Mouse (Mus musculus) midbrain, embryonic 14.5 days (tissue): ENCODE data around the gene Khdc3. TPM values are rescaled to one million over a fixed set of nuclear protein-coding genes. Genes with fewer than 3 reads are reported as not detected.
A peak's percentile ranks its signal among the peaks of the same experiment; 100 is the strongest.
"Not testable (repeated sequence)": the region's sequence is repeated elsewhere in the genome, so short reads cannot be mapped to it uniquely, and the experiment has no call there.

Experiments
- ATAC-seq: fragments of 200-750 bp; cut with Nextera tagmentation; 2 replicates; pipeline ENCODE4 v1.8.0; 2017; ENCODE audit warnings: moderate number of reproducible peaks, moderate library complexity; ENCODE audit not compliant: low FRiP score, low TSS enrichment
- DNase-seq: peaks from one replicate; pipeline ENCODE4 v3.0.0-alpha.2; 2015
- H3K27ac ChIP-seq: fragments of 300-500 bp; sonication (generic); replicated peaks from 2 replicates; pipeline ENCODE4 v1.5.1; 2014; ENCODE audit warnings: mild to moderate bottlenecking, low read depth, low read length, moderate library complexity
- H3K27me3 ChIP-seq: fragments of 300-500 bp; sonication (generic); 2 replicates; pipeline ENCODE4 v1.6.1; 2014; ENCODE audit warnings: low read length, control low read depth, mixed read lengths; ENCODE audit not compliant: control insufficient read depth, insufficient read depth
- H3K36me3 ChIP-seq: fragments of 300-500 bp; sonication (generic); 2 replicates; pipeline ENCODE4 v1.6.1; 2014; ENCODE audit warnings: low read length, control low read depth; ENCODE audit not compliant: control insufficient read depth, insufficient read depth
- H3K4me1 ChIP-seq: fragments of 300-500 bp; sonication (generic); 2 replicates; pipeline ENCODE4 v1.6.1; 2014; ENCODE audit warnings: mild to moderate bottlenecking, antibody characterized with exemption, low read length, control low read depth; ENCODE audit not compliant: control insufficient read depth, insufficient read depth
- H3K4me2 ChIP-seq: fragments of 300-500 bp; sonication (generic); 2 replicates; pipeline ENCODE4 v1.6.1; 2014; ENCODE audit warnings: mild to moderate bottlenecking, low read length, moderate library complexity
- H3K4me3 ChIP-seq: fragments of 300-500 bp; sonication (generic); replicated peaks from 2 replicates; pipeline ENCODE4 v1.5.1; 2014; ENCODE audit warnings: low read depth, low read length
- H3K9ac ChIP-seq: fragments of 300-500 bp; sonication (generic); replicated peaks from 2 replicates; pipeline ENCODE4 v1.6.1; 2014; ENCODE audit warnings: mild to moderate bottlenecking, low read length, moderate library complexity
- H3K9me3 ChIP-seq: fragments of 300-500 bp; sonication (generic); 2 replicates; pipeline ENCODE4 v1.6.1; 2016; ENCODE audit warnings: low read length, control low read depth, mixed read lengths; ENCODE audit not compliant: control insufficient read depth
- WGBS: fragments of 180-500 bp; shearing (Covaris S2); extraction: QIAGEN DNeasy Blood & Tissue Kit; methylation state at CpG from one replicate; pipeline ENCODE4 v1.1.7; 2014; 5-methylcytosine and 5-hydroxymethylcytosine counted together
- polyA plus RNA-seq: library from polyadenylated mRNA; unstranded; fragments of >200 nt; fragmentation: Nextera tagmentation; extraction: Ambion mirVana; gene quantifications from 2 replicates; pipeline ENCODE4 v1.2.1, GENCODE M21; 2014

Khdc3 gene
- polyA plus RNA-seq, 1 experiment from 2014 or later = 0.24 TPM

GRCm38 (mm10) chr9:73105141-73105540 lies 3.5 kb downstream of the Khdc3 start:
- no peaks in the 10 kb centered on the region for H3K9me3 ChIP-seq
- no peak overlapping the region for H3K27ac ChIP-seq
- H3K27me3 ChIP-seq = peaks cover 12% of the 10 kb centered on the region; the same call in 1 of the 2 replicates
- H3K4me3 ChIP-seq = no peak overlapping the region
- no peaks in the 10 kb centered on the region for H3K36me3 ChIP-seq
- WGBS = 62% methylated on average over 1 of the region's 1 CpGs
- ATAC-seq (no peak), DNase-seq (no peak)
- peaks cover 5% of the 10 kb centered on the region; the same call in 1 of the 2 replicates for H3K4me1 ChIP-seq
- no peak overlapping the region for H3K9ac ChIP-seq
- no peak overlapping the region for H3K4me2 ChIP-seq

GRCm38 (mm10) chr9:73105771-73106170 lies 4.1 kb downstream of the Khdc3 start:
- DNase-seq (no peak), ATAC-seq (no peak)
- Histone ChIP-seq H3K36me3 (no peaks in the 10 kb centered on the region), H3K9me3 (no peaks in the 10 kb centered on the region), H3K27me3 (peaks cover 12% of the 10 kb centered on the region; the same call in 1 of the 2 replicates), H3K4me2 (no peak overlapping the region), H3K4me1 (peaks cover 5% of the 10 kb centered on the region; the same call in 1 of the 2 replicates), H3K9ac (no peak overlapping the region), H3K27ac (no peak overlapping the region), H3K4me3 (no peak overlapping the region)

DNA sequence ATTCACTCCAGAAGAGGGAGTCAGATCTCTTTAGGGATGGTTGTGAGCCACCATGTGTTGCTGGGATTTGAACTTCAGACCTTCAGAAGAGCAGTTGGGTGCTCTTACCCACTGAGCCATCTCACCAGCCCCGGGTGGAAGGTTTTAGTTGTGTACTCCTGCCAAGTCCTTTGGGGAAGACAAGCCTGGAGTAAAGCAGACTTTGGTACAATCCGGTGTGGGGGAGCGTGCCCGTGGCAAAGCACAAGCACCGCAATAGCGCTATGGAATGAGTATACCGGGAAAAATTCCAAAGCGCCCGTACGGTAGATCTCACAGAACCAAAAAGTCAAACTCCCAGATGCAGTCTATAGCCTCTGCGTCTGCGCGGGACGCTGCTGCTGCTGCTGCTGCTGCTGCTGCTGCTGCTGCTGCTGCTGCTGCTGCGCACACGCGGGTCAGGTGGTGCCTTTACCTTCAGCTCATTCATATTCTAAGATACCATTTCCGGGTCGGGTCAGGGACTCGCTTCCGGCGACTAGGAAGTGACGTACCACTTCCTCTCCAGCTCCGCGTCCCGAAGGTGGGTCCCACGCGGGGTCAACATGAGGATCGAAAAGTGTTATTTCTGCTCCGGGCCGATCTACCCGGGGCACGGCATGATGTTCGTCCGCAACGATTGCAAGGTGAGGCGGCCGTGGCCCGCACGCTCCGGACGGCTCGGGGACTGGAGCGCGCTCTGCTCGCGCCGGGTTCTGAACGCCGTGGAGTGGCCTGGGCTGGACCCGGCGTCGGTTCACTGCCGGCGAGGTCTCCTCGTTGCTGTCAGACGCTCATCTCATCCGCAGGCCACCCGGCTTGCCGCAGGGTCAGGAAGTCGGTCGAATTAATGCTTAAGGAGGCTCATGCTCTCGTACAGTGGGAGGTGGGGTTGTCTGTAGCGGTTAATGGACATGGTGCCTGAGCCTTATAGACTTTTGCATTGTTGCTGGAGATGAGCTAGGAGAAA lies 11.6 kb downstream of the Khdc3 start, which contains the start of gene Rsl24d1:
Gene Rsl24d1 (plus strand): TSS at position 508 of the 988 bp plus-strand sequence.
- DNase-seq (peak; percentile 96), ATAC-seq (peak; percentile 97)
- Histone ChIP-seq H3K4me1 (no peaks in the 10 kb centered on the region; the same call in 1 of the 2 replicates), H3K36me3 (peaks cover 29% of the 10 kb centered on the region), H3K4me3 (peak within 1 kb of the TSS; percentile 89), H3K27ac (peak within 1 kb of the TSS; percentile 68), H3K4me2 (peak within 1 kb of the TSS; percentile 60), H3K9ac (peak within 1 kb of the TSS; percentile 79), H3K27me3 (no peaks in the 10 kb centered on the region), H3K9me3 (no peaks in the 10 kb centered on the region)
- under 1% methylated on average over 64 of the region's 64 CpGs for WGBS

DNA sequence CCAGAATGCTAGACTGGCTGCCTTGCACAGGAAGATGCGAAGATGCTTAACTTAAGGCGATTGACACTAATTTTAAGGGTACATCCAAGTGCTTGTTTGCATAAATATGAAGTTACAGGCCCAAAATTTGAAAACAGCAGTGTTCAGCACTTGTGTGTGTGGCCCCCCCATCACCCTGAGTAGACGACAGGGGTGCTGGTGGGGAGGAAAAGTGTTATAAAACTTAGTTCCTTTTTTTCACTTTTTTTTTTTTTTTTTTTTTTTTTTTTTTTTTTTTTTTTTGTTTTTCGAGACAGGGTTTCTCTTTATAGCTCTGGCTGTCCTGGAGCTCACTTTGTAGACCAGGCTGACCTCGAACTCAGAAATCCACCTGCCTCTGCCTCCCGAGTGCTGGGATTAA lies 15.1 kb downstream of the Khdc3 start:
- H3K4me1 ChIP-seq, H3K9ac ChIP-seq, ATAC-seq, H3K27me3 ChIP-seq, DNase-seq, H3K4me3 ChIP-seq, H3K4me2 ChIP-seq, H3K27ac ChIP-seq, H3K9me3 ChIP-seq: not testable (repeated sequence)
- H3K36me3 ChIP-seq = peaks cover 53% of the 10 kb centered on the region
- 86% methylated on average over 5 of the region's 6 CpGs for WGBS

DNA sequence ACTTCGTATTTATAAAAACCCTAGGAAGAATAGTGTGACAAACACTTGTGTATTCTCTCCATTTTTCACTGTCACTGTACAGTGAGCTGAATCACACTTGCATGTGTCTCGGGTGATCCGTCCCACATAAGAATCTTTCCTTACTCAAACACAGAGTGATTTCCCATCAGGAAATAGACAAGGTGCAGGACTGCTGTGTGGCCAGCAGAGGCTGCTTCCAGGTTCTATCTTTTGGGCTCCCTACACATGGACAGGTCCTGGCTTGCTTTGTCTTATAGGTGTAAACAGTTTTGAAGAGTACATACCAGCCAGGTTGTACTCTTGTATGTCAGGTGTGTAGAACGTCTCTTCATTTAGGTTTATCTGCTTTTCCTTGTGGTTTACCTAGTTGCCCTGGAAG lies 16.4 kb downstream of the Khdc3 start:
- Histone ChIP-seq H3K4me1 (no peaks in the 10 kb centered on the region; the same call in 1 of the 2 replicates), H3K27me3 (no peaks in the 10 kb centered on the region), H3K9ac (no peak overlapping the region), H3K4me2 (no peak overlapping the region), H3K4me3 (no peak overlapping the region), H3K36me3 (peaks cover 58% of the 10 kb centered on the region), H3K27ac (no peak overlapping the region), H3K9me3 (no peaks in the 10 kb centered on the region)
- WGBS = 94% methylated on average over 4 of the region's 4 CpGs
- ATAC-seq = no peak
- no peak for DNase-seq

DNA sequence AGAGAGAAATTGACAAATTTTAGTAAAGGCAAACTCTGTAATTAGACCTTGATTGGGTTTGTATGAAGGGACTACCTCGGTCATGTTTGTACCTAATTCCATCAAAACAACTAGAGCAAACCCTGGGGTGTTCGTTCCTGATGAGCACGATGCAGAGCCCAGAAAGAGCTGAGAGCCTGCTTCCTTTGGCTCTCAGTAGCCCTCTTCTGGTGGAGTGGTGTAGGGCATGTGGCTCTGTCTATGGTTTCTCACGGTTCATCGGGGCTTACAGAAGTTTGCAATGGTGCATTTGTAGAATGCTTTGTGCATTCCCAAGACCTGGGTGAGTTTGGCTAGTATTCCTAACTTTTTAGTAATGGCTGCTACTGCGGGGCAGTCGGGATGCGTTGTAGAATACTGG lies 20.1 kb downstream of the Khdc3 start:
- DNase-seq = peak; percentile 52
- no peak overlapping the region for H3K4me3 ChIP-seq
- 83% methylated on average over 8 of the region's 8 CpGs for WGBS
- no peaks in the 10 kb centered on the region for H3K4me1 ChIP-seq
- ATAC-seq = no peak
- H3K27me3 ChIP-seq = no peaks in the 10 kb centered on the region
- H3K27ac ChIP-seq = no peak overlapping the region
- H3K9me3 ChIP-seq = no peaks in the 10 kb centered on the region
- no peak overlapping the region for H3K4me2 ChIP-seq
- peaks cover 77% of the 10 kb centered on the region for H3K36me3 ChIP-seq
- no peak overlapping the region for H3K9ac ChIP-seq

GRCm38 (mm10) chr9:73125043-73125570 lies 23.5 kb downstream of the Khdc3 start:
- Histone ChIP-seq H3K4me2 (no peak overlapping the region), H3K4me3 (no peak overlapping the region), H3K27ac (no peak overlapping the region), H3K9me3 (no peaks in the 10 kb centered on the region), H3K36me3 (peaks cover 87% of the 10 kb centered on the region), H3K27me3 (no peaks in the 10 kb centered on the region), H3K4me1 (no peaks in the 10 kb centered on the region), H3K9ac (no peak overlapping the region)
- WGBS = 93% methylated on average over 8 of the region's 8 CpGs
- ATAC-seq (no peak), DNase-seq (no peak)

DNA sequence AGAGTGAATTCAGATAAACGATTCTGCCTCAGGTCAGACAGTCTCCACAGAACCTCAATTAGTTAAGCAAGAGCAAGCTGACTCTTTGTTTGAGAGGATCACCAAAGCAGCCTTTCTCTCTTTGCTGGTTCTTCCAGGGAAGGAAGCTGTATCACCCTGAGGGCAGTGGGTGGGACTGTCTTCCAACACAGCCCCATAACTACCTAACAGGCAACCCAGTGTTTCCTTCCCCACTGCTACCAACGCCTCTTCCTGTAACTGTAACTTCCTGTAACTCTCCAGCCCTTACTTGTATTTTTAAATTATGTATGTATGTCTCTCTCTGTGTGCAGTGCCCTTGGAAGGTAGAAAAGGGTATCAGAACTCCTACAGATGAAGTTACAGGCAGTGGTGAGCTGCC lies 25.8 kb downstream of the Khdc3 start:
- ATAC-seq = no peak
- no peaks in the 10 kb centered on the region for H3K27me3 ChIP-seq
- peaks cover 65% of the 10 kb centered on the region for H3K36me3 ChIP-seq
- H3K4me3 ChIP-seq = no peak overlapping the region
- H3K9ac ChIP-seq = no peak overlapping the region
- 92% methylated on average over 2 of the region's 2 CpGs for WGBS
- no peak overlapping the region for H3K27ac ChIP-seq
- H3K9me3 ChIP-seq = no peaks in the 10 kb centered on the region
- H3K4me2 ChIP-seq = no peak overlapping the region
- DNase-seq = no peak
- no peaks in the 10 kb centered on the region for H3K4me1 ChIP-seq
